Mouse (Mus musculus) liver, embryonic 14.5 days (tissue): ENCODE measurements around the gene Mthfd1l. TPM values are rescaled to one million over a fixed set of nuclear protein-coding genes. Genes with fewer than 3 reads are reported as not detected.

ENCODE experiments used
- ATAC-seq: fragments of 200-750 bp; cut with Nextera tagmentation; 2 replicates; pipeline ENCODE4 v1.8.0; 2017; ENCODE audit warnings: moderate number of reproducible peaks, mild to moderate bottlenecking, moderate library complexity; ENCODE audit not compliant: insufficient read depth
- DNase-seq, 3 experiments: peaks; one replicate each; pipeline ENCODE4 v3.0.0-alpha.2; 2012 to 2013; ENCODE audit warnings: low read depth in 3 of 3, low spot score in 3 of 3
- H3K27ac ChIP-seq: fragments of 300-500 bp; sonication (generic); 2 replicates; pipeline ENCODE4 v1.5.1; 2014; ENCODE audit warnings: moderate library complexity, mild to moderate bottlenecking, control low read depth, inconsistent platforms
- H3K27me3 ChIP-seq: fragments of 300-500 bp; sonication (generic); 2 replicates; pipeline ENCODE4 v1.6.1; 2014; ENCODE audit warnings: mild to moderate bottlenecking, low read length, moderate library complexity; ENCODE audit not compliant: control insufficient read depth, insufficient read depth
- H3K36me3 ChIP-seq: fragments of 300-500 bp; sonication (generic); replicated peaks from 2 replicates; pipeline ENCODE4 v1.6.1; 2014; ENCODE audit warnings: low read depth; ENCODE audit not compliant: control insufficient read depth, insufficient read depth
- H3K4me1 ChIP-seq, 2 experiments: fragments of 200-500 bp in 1 of 2; fragments of 300-500 bp in 1 of 2; sonication (generic) in 1 of 2; replicated peaks; 2 replicates each; pipeline ENCODE4 v1.6.1; 2012 to 2014; ENCODE audit warnings: antibody characterized with exemption in 1 of 2, inconsistent platforms in 1 of 2, low read length in 1 of 2; ENCODE audit not compliant: control insufficient read depth in 2 of 2, insufficient read depth in 2 of 2
- H3K4me2 ChIP-seq: fragments of 300-500 bp; sonication (generic); 2 replicates; pipeline ENCODE4 v1.6.1; 2014; ENCODE audit warnings: low read depth, mild to moderate bottlenecking, control low read depth, moderate library complexity
- H3K4me3 ChIP-seq, 2 experiments: fragments of 200-500 bp in 1 of 2; fragments of 300-500 bp in 1 of 2; sonication (generic) in 1 of 2; 2 replicates each; pipeline ENCODE4 v1.5.1; 2012 to 2014; ENCODE audit warnings: low read depth in 2 of 2, low read length in 2 of 2, mild to moderate bottlenecking in 2 of 2, control low read depth in 1 of 2, inconsistent platforms in 1 of 2, moderate library complexity in 1 of 2; ENCODE audit not compliant: insufficient read depth in 1 of 2
- H3K9ac ChIP-seq: fragments of 300-500 bp; sonication (generic); replicated peaks from 2 replicates; pipeline ENCODE4 v1.6.1; 2014; ENCODE audit warnings: mild to moderate bottlenecking, control low read depth, moderate library complexity
- H3K9me3 ChIP-seq: fragments of 300-500 bp; sonication (generic); 2 replicates; pipeline ENCODE4 v1.6.1; 2016; ENCODE audit warnings: low read length, mixed read lengths; ENCODE audit not compliant: control insufficient read depth
- CTCF ChIP-seq: IDR thresholded peaks from 2 replicates; pipeline ENCODE4 v1.5.1; 2016; ENCODE audit warnings: antibody characterized with exemption, low read depth, control low read depth
- EP300 ChIP-seq: IDR thresholded peaks from 2 replicates; pipeline ENCODE4 v1.6.1; 2016; ENCODE audit warnings: antibody characterized with exemption, low read depth
- WGBS: fragments of 180-500 bp; shearing (Covaris S2); extraction: QIAGEN DNeasy Blood & Tissue Kit; methylation state at CpG from one replicate; pipeline ENCODE4 v1.1.7; 2014; ENCODE audit not compliant: insufficient replicate concordance; 5-methylcytosine and 5-hydroxymethylcytosine counted together
- polyA plus RNA-seq, 2 experiments: library from polyadenylated mRNA; depleted of rRNA in 1 of 2; stranded (reverse) in 1 of 2; unstranded in 1 of 2; fragments of >200 nt; fragmentation: Nextera tagmentation in 1 of 2; extraction: Ambion mirVana in 1 of 2; gene quantifications; 2 replicates each; pipeline versions ENCODE4 v1.2.1 to v1.2.3; 2012 to 2014

The Mthfd1l gene
- polyA plus RNA-seq, 2 experiments = 18.5 to 19.2 TPM

GRCm38 (mm10) chr10:4006296-4007015, 33.5 kb downstream of the Mthfd1l start:
- Histone ChIP-seq H3K27me3 (no peaks in the 10 kb centered on the region), H3K9ac (no peak overlapping the region), H3K4me3 (no peak overlapping the region), H3K36me3 (peaks cover 9% of the 10 kb centered on the region), H3K4me1 (no peaks in the 10 kb centered on the region), H3K27ac (no peak overlapping the region), H3K9me3 (no peaks in the 10 kb centered on the region), H3K4me2 (no peak overlapping the region)
- no peak for ATAC-seq
- no peak for DNase-seq
- 60% methylated on average over 7 of the region's 7 CpGs for WGBS
- TF ChIP-seq EP300 (no peak), CTCF (no peak)

GRCm38 (mm10) chr10:4022628-4023303, 49.8 kb downstream of the Mthfd1l start:
- H3K4me1 ChIP-seq = no peaks in the 10 kb centered on the region
- H3K36me3 ChIP-seq = peaks cover 31% of the 10 kb centered on the region

DNA sequence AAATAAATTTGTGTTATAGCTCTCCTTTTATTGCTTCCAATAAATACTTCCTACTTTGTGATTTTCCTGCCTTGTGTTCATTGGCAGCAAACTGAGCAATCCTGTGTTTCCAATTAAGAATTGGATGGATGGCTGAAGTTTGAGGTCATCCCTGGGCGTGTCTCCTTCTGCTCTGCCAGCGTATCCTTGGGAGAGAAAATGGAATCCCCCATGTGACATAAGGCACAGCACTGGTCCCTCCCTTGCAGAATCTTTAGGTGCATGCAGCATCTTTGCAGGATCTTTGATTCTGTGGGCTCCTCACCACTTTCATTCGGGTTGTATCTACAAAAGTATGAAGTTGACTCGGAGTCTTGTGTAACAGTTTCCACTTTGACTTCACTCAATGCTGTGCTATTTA, 53.7 kb downstream of the Mthfd1l start:
- no peaks in the 10 kb centered on the region for H3K4me1 ChIP-seq
- no peak for TF ChIP-seq CTCF
- TF ChIP-seq EP300 = no peak
- no peak for DNase-seq
- H3K9ac ChIP-seq = no peak overlapping the region
- H3K27me3 ChIP-seq = no peaks in the 10 kb centered on the region
- no peak for ATAC-seq
- 74% methylated on average over 4 of the region's 4 CpGs for WGBS
- H3K27ac ChIP-seq = no peak overlapping the region
- no peaks in the 10 kb centered on the region for H3K9me3 ChIP-seq
- peaks cover 25% of the 10 kb centered on the region for H3K36me3 ChIP-seq
- H3K4me3 ChIP-seq = no peak overlapping the region
- H3K4me2 ChIP-seq = no peak overlapping the region

More at GRCm38 (mm10) chr10:4022628-4023303, 49.8 kb downstream of the Mthfd1l start:
- DNase-seq (no peak), ATAC-seq (no peak)
- Histone ChIP-seq H3K4me3 (no peak overlapping the region), H3K27ac (no peak overlapping the region), H3K9me3 (no peaks in the 10 kb centered on the region), H3K4me2 (no peak overlapping the region), H3K9ac (no peak overlapping the region), H3K27me3 (no peaks in the 10 kb centered on the region)
- TF ChIP-seq CTCF = no peak
- TF ChIP-seq EP300 = no peak
- 84% methylated on average over 14 of the region's 14 CpGs for WGBS

DNA sequence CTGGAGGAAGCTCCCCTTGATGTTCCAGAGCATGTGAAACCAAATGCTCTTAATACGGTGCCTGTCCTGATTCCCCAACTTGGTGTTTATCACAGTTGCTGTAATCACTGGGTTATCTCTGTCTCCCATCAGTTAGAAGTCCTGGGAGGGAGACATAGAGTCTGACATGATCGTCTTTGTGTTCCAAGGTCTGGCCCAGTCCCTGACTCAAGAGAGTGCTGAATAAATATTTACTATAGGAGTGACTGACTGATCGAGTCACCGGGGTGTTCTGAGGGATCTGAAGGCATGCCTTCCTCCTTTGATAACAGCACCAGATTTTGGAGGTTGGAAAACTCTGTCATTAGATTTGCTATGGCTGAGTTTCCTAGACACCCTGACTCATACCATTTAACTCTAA, 54.5 kb downstream of the Mthfd1l start:
- TF ChIP-seq EP300 (no peak), CTCF (no peak)
- Histone ChIP-seq H3K4me1 (no peaks in the 10 kb centered on the region), H3K27ac (no peak overlapping the region), H3K27me3 (no peaks in the 10 kb centered on the region), H3K9ac (no peak overlapping the region), H3K9me3 (no peaks in the 10 kb centered on the region), H3K4me3 (no peak overlapping the region), H3K36me3 (peaks cover 24% of the 10 kb centered on the region), H3K4me2 (no peak overlapping the region)
- WGBS = 74% methylated on average over 4 of the region's 4 CpGs
- DNase-seq = no peak
- ATAC-seq = no peak

- WGBS = 75% methylated on average over 15 of the region's 15 CpGs
- no peak overlapping the region for H3K27ac ChIP-seq
- H3K9me3 ChIP-seq = no peaks in the 10 kb centered on the region
- no peaks in the 10 kb centered on the region for H3K4me1 ChIP-seq
- DNase-seq = no peak
- no peak overlapping the region for H3K4me2 ChIP-seq
- TF ChIP-seq CTCF (no peak), EP300 (no peak)
- peaks cover 22% of the 10 kb centered on the region for H3K36me3 ChIP-seq
- H3K9ac ChIP-seq = no peak overlapping the region
- H3K4me3 ChIP-seq = no peak overlapping the region
- ATAC-seq = no peak
- H3K27me3 ChIP-seq = no peaks in the 10 kb centered on the region
These were observed 56.0 kb downstream of the Mthfd1l start for GRCm38 (mm10) chr10:4028851-4029442.
